Mouse (Mus musculus) megakaryocyte-erythroid progenitor cell, adult 5-6 weeks (primary cell): ENCODE measurements around the gene Plscr3. TPM values are rescaled to one million over a fixed set of nuclear protein-coding genes. Genes with fewer than 3 reads are reported as not detected.

ENCODE experiments used
- ATAC-seq: replicated peaks from 2 replicates; pipeline ENCODE4 v1.8.0; 2016; ENCODE audit warnings: mild to moderate bottlenecking, inconsistent platforms; ENCODE audit not compliant: severe bottlenecking, poor library complexity, low FRiP score, low TSS enrichment
- total RNA-seq, 2 experiments: library from RNA; stranded (forward) in 1 of 2; stranded (reverse) in 1 of 2; fragments of 200-1000, 215-1000 nt in 1 of 2; fragments of >200 nt in 1 of 2; fragmentation: Nextera tagmentation in 1 of 2; gene quantifications; 2 replicates each; pipeline ENCODE4 v1.2.3; 2014 to 2017

Gene Plscr3
- total RNA-seq, 2 experiments from 2014 or later, result 14.5 to 61.3 TPM

- ATAC-seq, result no peak
Observed at GRCm38 (mm10) chr11:69883066-69883465, 36.9 kb downstream of the Plscr3 start.

GRCm38 (mm10) chr11:69883527-69884151, 37.5 kb downstream of the Plscr3 start:
- peak; percentile 26; the same call in 1 of the 2 replicates for ATAC-seq

GRCm38 (mm10) chr11:69884240-69884639, 38.1 kb downstream of the Plscr3 start:
- ATAC-seq, result no peak

- ATAC-seq, result no peak
Observed at GRCm38 (mm10) chr11:69884663-69885062, 38.5 kb downstream of the Plscr3 start.

GRCm38 (mm10) chr11:69886907-69887635, 40.9 kb downstream of the Plscr3 start:
- ATAC-seq, result peak; percentile 61

GRCm38 (mm10) chr11:69891482-69891881, 45.3 kb downstream of the Plscr3 start:
- peak; percentile 70 for ATAC-seq

GRCm38 (mm10) chr11:69894671-69895070, 48.5 kb downstream of the Plscr3 start:
- 0 out of 2 replicates have a peak, but pooled peaks have one; percentile 23 for ATAC-seq

GRCm38 (mm10) chr11:69895291-69895690, 49.1 kb downstream of the Plscr3 start, which contains the start of gene Acap1:
TSS of gene Acap1 (minus strand) at chr11:69895539.
- ATAC-seq, result peak; percentile 52; the same call in 1 of the 2 replicates

- ATAC-seq, result no peak
Observed at GRCm38 (mm10) chr11:69899870-69900269, 53.7 kb downstream of the Plscr3 start.

- ATAC-seq, result peak; percentile 87
Observed at GRCm38 (mm10) chr11:69900471-69901405, 54.6 kb downstream of the Plscr3 start, which contains the start of the genes 2810408A11Rik and Neurl4. TSS of gene 2810408A11Rik (minus strand) at chr11:69900987. TSS of gene Neurl4 (plus strand) at chr11:69901072.

- ATAC-seq, result peak; percentile 76
Observed at GRCm38 (mm10) chr11:69901406-69901846, 55.2 kb downstream of the Plscr3 start.

Other genes starting within 250 kb of the Plscr3 start
Only the 30 nearest of the 43 such genes appear.
- 5.0 and 6.5 TPM in 2 replicates for gene Tnfsf13, start 160.6 kb upstream of the Plscr3 start, total RNA-seq (2014; fragmentation: Nextera tagmentation)
- 11.7 and 23.0 TPM in 2 replicates for gene Tnfsf13, start 160.6 kb upstream of the Plscr3 start, total RNA-seq (2017)
- 4.7 TPM in 1 of 2 replicates, not detected in the other for gene Tnfsf12, start 150.5 kb upstream of the Plscr3 start, total RNA-seq (2014; fragmentation: Nextera tagmentation)
- 0.47 TPM in 1 of 2 replicates, not detected in the other for gene Tnfsf12, start 150.5 kb upstream of the Plscr3 start, total RNA-seq (2017)
- gene Tnfsfm13, start 150.3 kb upstream of the Plscr3 start, total RNA-seq (2014; fragmentation: Nextera tagmentation), result 0.20 TPM in 1 of 2 replicates, not detected in the other
- gene Tnfsfm13, start 150.3 kb upstream of the Plscr3 start, total RNA-seq (2017), result 0.80 and 1.4 TPM in 2 replicates
- gene Polr2a, start 87.7 kb upstream of the Plscr3 start, total RNA-seq (2014; fragmentation: Nextera tagmentation), result 106 TPM in 2 replicates
- 11.9 and 26.6 TPM in 2 replicates for gene Polr2a, start 87.7 kb upstream of the Plscr3 start, total RNA-seq (2017)
- not detected in 2 replicates for gene Slc35g3, start 84.4 kb upstream of the Plscr3 start, total RNA-seq (2014; fragmentation: Nextera tagmentation)
- not detected in 2 replicates for gene Slc35g3, start 84.4 kb upstream of the Plscr3 start, total RNA-seq (2017)
- 2.8 and 4.0 TPM in 2 replicates for gene Zbtb4, start 80.5 kb upstream of the Plscr3 start, total RNA-seq (2014; fragmentation: Nextera tagmentation)
- 1.1 and 2.1 TPM in 2 replicates for gene Zbtb4, start 80.5 kb upstream of the Plscr3 start, total RNA-seq (2017)
- gene Chrnb1, start 50.4 kb upstream of the Plscr3 start, total RNA-seq (2014; fragmentation: Nextera tagmentation), result 2.3 TPM in 1 of 2 replicates, not detected in the other
- 0.28 and 1.9 TPM in 2 replicates for gene Chrnb1, start 50.4 kb upstream of the Plscr3 start, total RNA-seq (2017)
- gene Fgf11, start 44.5 kb upstream of the Plscr3 start, total RNA-seq (2014; fragmentation: Nextera tagmentation), result 0.57 and 0.63 TPM in 2 replicates
- 2.3 TPM in 1 of 2 replicates, not detected in the other for gene Fgf11, start 44.5 kb upstream of the Plscr3 start, total RNA-seq (2017)
- gene Tmem102, start 40.8 kb upstream of the Plscr3 start, total RNA-seq (2014; fragmentation: Nextera tagmentation), result not detected in 2 replicates
- not detected in 2 replicates for gene Tmem102, start 40.8 kb upstream of the Plscr3 start, total RNA-seq (2017)
- gene Gm39566, start 31.1 kb upstream of the Plscr3 start, total RNA-seq (2014; fragmentation: Nextera tagmentation), result not detected in 2 replicates
- not detected in 2 replicates for gene Gm39566, start 31.1 kb upstream of the Plscr3 start, total RNA-seq (2017)
- not detected in 2 replicates for gene Spem2, start 27.9 kb upstream of the Plscr3 start, total RNA-seq (2014; fragmentation: Nextera tagmentation)
- gene Spem2, start 27.9 kb upstream of the Plscr3 start, total RNA-seq (2017), result not detected in 2 replicates
- gene Spem1, start 24.2 kb upstream of the Plscr3 start, total RNA-seq (2014; fragmentation: Nextera tagmentation), result not detected in 2 replicates
- not detected in 2 replicates for gene Spem1, start 24.2 kb upstream of the Plscr3 start, total RNA-seq (2017)
- 7.9 and 8.3 TPM in 2 replicates for gene Nlgn2, start 8.6 kb upstream of the Plscr3 start, total RNA-seq (2014; fragmentation: Nextera tagmentation)
- 2.9 and 3.8 TPM in 2 replicates for gene Nlgn2, start 8.6 kb upstream of the Plscr3 start, total RNA-seq (2017)
- 166 and 210 TPM in 2 replicates for gene Tmem256, start 7.9 kb upstream of the Plscr3 start, total RNA-seq (2014; fragmentation: Nextera tagmentation)
- 64.8 and 66.7 TPM in 2 replicates for gene Tmem256, start 7.9 kb upstream of the Plscr3 start, total RNA-seq (2017)
- 0.48 TPM in 1 of 2 replicates, not detected in the other for gene Tnk1, start 12.4 kb downstream of the Plscr3 start, total RNA-seq (2014; fragmentation: Nextera tagmentation)
- 0.34 TPM in 1 of 2 replicates, not detected in the other for gene Tnk1, start 12.4 kb downstream of the Plscr3 start, total RNA-seq (2017)
- gene Tmem95, start 31.6 kb downstream of the Plscr3 start, total RNA-seq (2014; fragmentation: Nextera tagmentation), result not detected in 2 replicates
- not detected in 2 replicates for gene Tmem95, start 31.6 kb downstream of the Plscr3 start, total RNA-seq (2017)
- gene Kctd11, start 35.0 kb downstream of the Plscr3 start, total RNA-seq (2014; fragmentation: Nextera tagmentation), result 0.54 and 0.79 TPM in 2 replicates
- 1.3 TPM in 1 of 2 replicates, not detected in the other for gene Kctd11, start 35.0 kb downstream of the Plscr3 start, total RNA-seq (2017)
- 52.7 and 59.4 TPM in 2 replicates for gene Acap1, start 49.2 kb downstream of the Plscr3 start, total RNA-seq (2014; fragmentation: Nextera tagmentation)
- 40.3 and 55.2 TPM in 2 replicates for gene Acap1, start 49.2 kb downstream of the Plscr3 start, total RNA-seq (2017)
- gene 2810408A11Rik, start 54.6 kb downstream of the Plscr3 start, total RNA-seq (2014; fragmentation: Nextera tagmentation), result 2.4 and 4.0 TPM in 2 replicates
- gene 2810408A11Rik, start 54.6 kb downstream of the Plscr3 start, total RNA-seq (2017), result 3.4 and 4.1 TPM in 2 replicates
- gene Neurl4, start 54.7 kb downstream of the Plscr3 start, total RNA-seq (2014; fragmentation: Nextera tagmentation), result 31.7 and 51.2 TPM in 2 replicates
- gene Neurl4, start 54.7 kb downstream of the Plscr3 start, total RNA-seq (2017), result 27.9 and 64.3 TPM in 2 replicates
- 155 and 190 TPM in 2 replicates for gene Gps2, start 67.5 kb downstream of the Plscr3 start, total RNA-seq (2014; fragmentation: Nextera tagmentation)
- gene Gps2, start 67.5 kb downstream of the Plscr3 start, total RNA-seq (2017), result 53.7 and 106 TPM in 2 replicates
- 1,285 and 1,514 TPM in 2 replicates for gene Eif5a, start 75.6 kb downstream of the Plscr3 start, total RNA-seq (2014; fragmentation: Nextera tagmentation)
- gene Eif5a, start 75.6 kb downstream of the Plscr3 start, total RNA-seq (2017), result 1,032 and 1,474 TPM in 2 replicates
- 2.2 TPM in 1 of 2 replicates, not detected in the other for gene Ybx2, start 89.4 kb downstream of the Plscr3 start, total RNA-seq (2014; fragmentation: Nextera tagmentation)
- not detected in 2 replicates for gene Ybx2, start 89.4 kb downstream of the Plscr3 start, total RNA-seq (2017)
- 0.15 and 5.2 TPM in 2 replicates for gene Slc2a4, start 101.8 kb downstream of the Plscr3 start, total RNA-seq (2014; fragmentation: Nextera tagmentation)
- gene Slc2a4, start 101.8 kb downstream of the Plscr3 start, total RNA-seq (2017), result 0.19 and 0.88 TPM in 2 replicates
- gene Cldn7, start 118.4 kb downstream of the Plscr3 start, total RNA-seq (2014; fragmentation: Nextera tagmentation), result not detected in 2 replicates
- gene Cldn7, start 118.4 kb downstream of the Plscr3 start, total RNA-seq (2017), result not detected in 2 replicates
- 181 and 216 TPM in 2 replicates for gene Ctdnep1, start 134.8 kb downstream of the Plscr3 start, total RNA-seq (2014; fragmentation: Nextera tagmentation)
- gene Ctdnep1, start 134.8 kb downstream of the Plscr3 start, total RNA-seq (2017), result 9.8 and 38.6 TPM in 2 replicates
- gene Elp5, start 136.1 kb downstream of the Plscr3 start, total RNA-seq (2014; fragmentation: Nextera tagmentation), result 81.7 and 104 TPM in 2 replicates
- gene Elp5, start 136.1 kb downstream of the Plscr3 start, total RNA-seq (2017), result 66.4 and 82.7 TPM in 2 replicates
- gene Gabarap, start 144.8 kb downstream of the Plscr3 start, total RNA-seq (2014; fragmentation: Nextera tagmentation), result 267 and 278 TPM in 2 replicates
- gene Gabarap, start 144.8 kb downstream of the Plscr3 start, total RNA-seq (2017), result 222 and 223 TPM in 2 replicates
- gene Phf23, start 149.4 kb downstream of the Plscr3 start, total RNA-seq (2014; fragmentation: Nextera tagmentation), result 49.1 and 53.9 TPM in 2 replicates
- 46.2 and 53.7 TPM in 2 replicates for gene Phf23, start 149.4 kb downstream of the Plscr3 start, total RNA-seq (2017)
- 20.3 and 30.0 TPM in 2 replicates for gene Dvl2, start 154.2 kb downstream of the Plscr3 start, total RNA-seq (2014; fragmentation: Nextera tagmentation)
- 15.8 and 20.8 TPM in 2 replicates for gene Dvl2, start 154.2 kb downstream of the Plscr3 start, total RNA-seq (2017)